In genomic region chr1:53110561-53110960, GRCm38 (mm10) we compare ENCODE assay signal across 26 mouse cellular contexts. TPM values are rescaled to one million over a fixed set of nuclear protein-coding genes. Genes with fewer than 3 reads are reported as not detected.
DNase-seq lines count a peak whose midpoint lies in the region; ATAC-seq and TF ChIP-seq lines count a peak whose summit lies in the region.
"Had no signal": no experiment of that assay in that cellular context is flagged by ENCODE, and none has a peak within 500 bp of the region (broad histone marks: within the 10 kb centered on the region; RNA-seq: fewer than 3 reads in every experiment).

No protein-coding gene starts in this region.

- no peak overlapping the region for H3K9ac ChIP-seq in heart, adult 2 months (ENCODE audit: low read depth, low read length)
- no peak overlapping the region for H3K9ac ChIP-seq in heart, embryonic 11.5 days (ENCODE audit: low read depth, low read length)
- H3K9ac ChIP-seq in heart, embryonic 15.5 days: no peak overlapping the region
- H3K9ac ChIP-seq: embryonic facial prominence, embryonic 13.5 days; forebrain, embryonic 12.5 days; forebrain, embryonic 15.5 days; hindbrain, embryonic 15.5 days had no signal

- no peaks in the 10 kb centered on the region for H3K9me3 ChIP-seq in heart, embryonic 11.5 days (replicated peaks; ENCODE audit: control insufficient read depth, low read length)
- no peaks in the 10 kb centered on the region for H3K9me3 ChIP-seq in heart, embryonic 15.5 days (replicated peaks)
- H3K9me3 ChIP-seq: embryonic facial prominence, embryonic 10.5 days; embryonic facial prominence, embryonic 13.5 days; forebrain, embryonic 12.5 days; forebrain, embryonic 15.5 days; hindbrain, embryonic 15.5 days had no signal

- no peaks in the 10 kb centered on the region for H3K4me1 ChIP-seq in heart, adult 2 months (ENCODE audit: control insufficient read depth, insufficient read depth, low read length)
- H3K4me1 ChIP-seq in heart, embryonic 11.5 days (ENCODE audit: control insufficient read depth, insufficient read depth, low read length): no peaks in the 10 kb centered on the region; the same call in 1 of the 2 replicates
- 0 out of 2 replicates have a peak, but pooled peaks cover 2% of the 10 kb centered on the region for H3K4me1 ChIP-seq in heart, embryonic 15.5 days (replicated peaks)
- H3K4me1 ChIP-seq: embryonic facial prominence, embryonic 10.5 days; embryonic facial prominence, embryonic 13.5 days; forebrain, embryonic 12.5 days; forebrain, embryonic 15.5 days; hindbrain, embryonic 15.5 days had no signal

- no peak overlapping the region; the same call in 1 of the 2 replicates for H3K27ac ChIP-seq in heart, adult 2 months
- 0 out of 2 replicates have a peak overlapping the region, but pooled peaks have one; percentile 64 for H3K27ac ChIP-seq in heart, embryonic 11.5 days (ENCODE audit: low read depth, low read length)
- H3K27ac ChIP-seq in heart, embryonic 15.5 days: 0 out of 2 replicates have a peak overlapping the region, but pooled peaks have one; percentile 29
- H3K27ac ChIP-seq: embryonic facial prominence, embryonic 10.5 days; embryonic facial prominence, embryonic 13.5 days; forebrain, embryonic 12.5 days; forebrain, embryonic 15.5 days; hindbrain, embryonic 15.5 days had no signal

- no peak for ATAC-seq in heart, embryonic 11.5 days (replicated peaks; ENCODE audit: insufficient number of reproducible peaks, low FRiP score, low TSS enrichment)
- ATAC-seq in heart, embryonic 15.5 days (replicated peaks; ENCODE audit: insufficient number of reproducible peaks, insufficient read depth, low FRiP score, low read depth): no peak
- ATAC-seq: CD4-positive, CD25-positive, alpha-beta regulatory T cell, adult 4 months; forebrain, embryonic 15.5 days; intestine, postnatal 0 days had no signal

- peaks cover 2% of the 10 kb centered on the region; the same call in 1 of the 2 replicates for H3K36me3 ChIP-seq in heart, adult 2 months (ENCODE audit: control insufficient read depth, insufficient read depth, low read length)
- no peaks in the 10 kb centered on the region for H3K36me3 ChIP-seq in heart, embryonic 11.5 days (ENCODE audit: control insufficient read depth, insufficient read depth, low read length)
- no peaks in the 10 kb centered on the region for H3K36me3 ChIP-seq in heart, embryonic 15.5 days
- H3K36me3 ChIP-seq: embryonic facial prominence, embryonic 10.5 days; embryonic facial prominence, embryonic 13.5 days; forebrain, embryonic 12.5 days; forebrain, embryonic 15.5 days; hindbrain, embryonic 15.5 days had no signal

- H3K4me2 ChIP-seq in heart, embryonic 11.5 days: no peak overlapping the region
- H3K4me2 ChIP-seq in heart, embryonic 15.5 days: no peak overlapping the region
- H3K4me2 ChIP-seq: embryonic facial prominence, embryonic 13.5 days; forebrain, embryonic 12.5 days; forebrain, embryonic 15.5 days; hindbrain, embryonic 15.5 days had no signal

- H3K27me3 ChIP-seq in heart, adult 2 months (ENCODE audit: control insufficient read depth, insufficient read depth, low read length): no peaks in the 10 kb centered on the region
- no peaks in the 10 kb centered on the region for H3K27me3 ChIP-seq in heart, embryonic 11.5 days (ENCODE audit: control insufficient read depth, insufficient read depth, low read length)
- no peaks in the 10 kb centered on the region for H3K27me3 ChIP-seq in heart, embryonic 15.5 days
- H3K27me3 ChIP-seq: embryonic facial prominence, embryonic 13.5 days; forebrain, embryonic 12.5 days; forebrain, embryonic 15.5 days; hindbrain, embryonic 15.5 days had no signal

- no peak for TF ChIP-seq POLR2A in heart, adult 2 months (IDR thresholded peaks at IDR 0.05; ENCODE audit: insufficient read depth, low read depth, low read length)

- no peaks in the 10 kb centered on the region for H3K79me2 ChIP-seq in heart, adult 2 months (replicated peaks; ENCODE audit: control insufficient read depth, insufficient read depth, low read length)

- intact Hi-C loops in heart, adult 2 months (cut with DNase I): loop anchor here (5.0 kb wide), 1 partner anchor 157 kb away; no protein-coding TSS in a partner anchor

- peak in 1 of 2 experiments; percentile 8 for DNase-seq in heart, adult 2 months
- no peak for DNase-seq in heart, postnatal 4 days
- no peak for DNase-seq in urinary bladder, postnatal 14 days (ENCODE audit: low spot score)
- DNase-seq in retina, postnatal 1 day: no peak
- DNase-seq: adrenal gland, adult 8-10 months; adrenal gland, postnatal 25 days; cerebellum, adult 11-12 months; cerebellum, adult 8-10 months; cerebellum, postnatal 10 days; cerebellum, postnatal 36 days; embryo, embryonic 11 days; gastrocnemius, postnatal 25 days; kidney, adult 2 months had no signal

- TF ChIP-seq CTCF in heart, adult 2 months (IDR thresholded peaks at IDR 0.05): no peak

- no peak overlapping the region for H3K4me3 ChIP-seq in heart, adult 2 months
- no peak overlapping the region for H3K4me3 ChIP-seq in heart, embryonic 11.5 days (ENCODE audit: low read depth, low read length)
- no peak overlapping the region for H3K4me3 ChIP-seq in heart, embryonic 15.5 days
- H3K4me3 ChIP-seq: embryonic facial prominence, embryonic 10.5 days; embryonic facial prominence, embryonic 13.5 days; erythroblast, embryonic 14.5 days; forebrain, embryonic 12.5 days; forebrain, embryonic 15.5 days; hindbrain, embryonic 15.5 days had no signal

- TF ChIP-seq EP300 in heart, adult 2 months (IDR thresholded peaks at IDR 0.05; ENCODE audit: insufficient read depth, low read depth, low read length): 0 out of 2 replicates have a peak, but pooled peaks have one; percentile 9

- 37% methylated on average over 1 of the region's 1 CpGs for WGBS in heart, adult 2 months
- 36% methylated on average over 1 of the region's 1 CpGs for WGBS in heart, embryonic 11.5 days (ENCODE audit: insufficient replicate concordance)
- 33% methylated on average over 1 of the region's 1 CpGs for WGBS in heart, embryonic 15.5 days

RNA-seq across cellular contexts. Expression of gene Mstn, which starts 49.1 kb away (rescaled TPM):
- under 1 TPM; 0.37 to 0.43 TPM for total RNA-seq in heart, adult 2 months (2021)
- 0.21 and 1.4 TPM in 2 replicates for polyA plus RNA-seq in heart, adult 2 months (2012; rRNA removed)
- under 1 TPM; 0.21 to 0.54 TPM for total RNA-seq in heart, postnatal 4 days (2021)
- polyA plus RNA-seq in heart, embryonic 11.5 days (2014; fragmentation: Nextera tagmentation; extraction: Ambion mirVana): 5.0 and 7.0 TPM in 2 replicates
- polyA plus RNA-seq in heart, embryonic 15.5 days (2015; fragmentation: Nextera tagmentation; extraction: Ambion mirVana): 2.0 TPM in 2 replicates
- total RNA-seq: adrenal gland, postnatal 25 days; MEL had no signal
- polyA plus RNA-seq: C2C12; erythroblast, embryonic 14.5 days; intestine, embryonic 14.5 days had no signal
